Mouse (Mus musculus): Measurements from ENCODE around the gene Grin2d. TPM values are rescaled to one million over a fixed set of nuclear protein-coding genes. Genes with fewer than 3 reads are reported as not detected.
"Not testable (repeated sequence)": the region's sequence is repeated elsewhere in the genome, so short reads cannot be mapped to it uniquely, and the experiment has no call there.

Gene Grin2d
- polyA plus RNA-seq, 1 experiment, result 1.1 TPM

DNA sequence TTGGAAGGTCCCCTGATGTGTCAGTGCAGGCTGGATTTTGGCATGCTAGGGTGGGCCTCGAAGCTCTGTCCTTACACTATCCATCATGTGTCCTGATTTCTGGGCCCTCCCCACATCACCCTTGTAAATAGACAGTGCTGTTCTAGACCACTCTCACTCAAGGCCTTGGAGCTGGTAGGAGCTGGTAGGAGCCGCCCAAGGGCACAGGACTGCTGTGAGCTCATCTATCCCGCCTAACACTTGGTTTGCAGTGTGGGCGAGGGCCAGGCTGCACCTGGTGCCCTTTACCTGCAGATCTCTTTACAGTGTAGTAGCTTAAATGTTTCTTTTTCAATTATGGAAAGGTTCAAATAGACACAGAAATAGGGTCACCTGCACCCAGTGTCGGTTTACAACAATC is 36.8 kb upstream of the Grin2d start:
- Histone ChIP-seq H3K36me3 (ENCODE audit: control insufficient read depth, insufficient read depth, low read length) (no peaks in the 10 kb centered on the region), H3K27me3 (ENCODE audit: control insufficient read depth, insufficient read depth, low read length) (no peaks in the 10 kb centered on the region), H3K4me1 (replicated peaks; ENCODE audit: control insufficient read depth, insufficient read depth, low read length) (peaks cover 49% of the 10 kb centered on the region), H3K4me3 (ENCODE audit: control insufficient read depth, insufficient read depth, low read length) (no peak overlapping the region), H3K27ac (ENCODE audit: control insufficient read depth, insufficient read depth, low read length) (no peak overlapping the region)
- no peak for TF ChIP-seq POLR2A (IDR thresholded peaks at IDR 0.05; ENCODE audit: control insufficient read depth, extremely low read depth, insufficient read depth, low read length, poor library complexity)
- TF ChIP-seq CTCF (IDR thresholded peaks at IDR 0.05; ENCODE audit: borderline replicate concordance, control insufficient read depth, extremely low read depth, insufficient read depth, low read length, poor library complexity), result no peak
- no peak for DNase-seq
- 86% methylated on average over 5 of the region's 5 CpGs for WGBS

- TF ChIP-seq POLR2A (IDR thresholded peaks at IDR 0.05; ENCODE audit: control insufficient read depth, extremely low read depth, insufficient read depth, low read length, poor library complexity), result no peak
- TF ChIP-seq CTCF (IDR thresholded peaks at IDR 0.05; ENCODE audit: borderline replicate concordance, control insufficient read depth, extremely low read depth, insufficient read depth, low read length, poor library complexity), result no peak
Measured at GRCm38 (mm10) chr7:45914067-45914466, 35.9 kb upstream of the Grin2d start.

DNA sequence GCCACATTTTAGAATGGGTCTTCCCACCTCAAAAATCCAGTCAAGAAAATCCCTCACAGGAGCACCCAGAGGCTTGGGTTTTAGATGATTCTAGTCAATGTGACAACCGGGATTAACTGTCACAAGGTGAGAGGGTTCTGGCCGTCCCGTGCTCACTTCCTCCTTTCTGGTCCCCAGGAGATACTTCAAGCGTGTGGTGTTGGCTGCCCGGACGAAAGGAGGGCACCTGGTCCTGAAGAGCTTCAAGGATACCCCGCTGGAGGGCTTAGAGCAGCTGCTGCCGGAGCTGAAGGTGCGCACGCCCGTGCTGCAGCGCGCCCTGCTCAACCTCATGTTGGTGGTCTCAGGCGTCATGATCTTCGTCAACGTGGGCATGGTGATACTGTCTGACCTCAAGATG is 31.0 kb upstream of the Grin2d start:
- Histone ChIP-seq H3K4me1 (replicated peaks; ENCODE audit: control insufficient read depth, insufficient read depth, low read length) (peaks cover 3% of the 10 kb centered on the region), H3K27me3 (ENCODE audit: control insufficient read depth, insufficient read depth, low read length) (no peaks in the 10 kb centered on the region), H3K36me3 (ENCODE audit: control insufficient read depth, insufficient read depth, low read length) (no peaks in the 10 kb centered on the region), H3K27ac (ENCODE audit: control insufficient read depth, insufficient read depth, low read length) (no peak overlapping the region), H3K4me3 (ENCODE audit: control insufficient read depth, insufficient read depth, low read length) (no peak overlapping the region)
- no peak for TF ChIP-seq CTCF (IDR thresholded peaks at IDR 0.05; ENCODE audit: borderline replicate concordance, control insufficient read depth, extremely low read depth, insufficient read depth, low read length, poor library complexity)
- no peak for TF ChIP-seq POLR2A (IDR thresholded peaks at IDR 0.05; ENCODE audit: control insufficient read depth, extremely low read depth, insufficient read depth, low read length, poor library complexity)
- DNase-seq, result no peak
- 88% methylated on average over 16 of the region's 16 CpGs for WGBS

More at GRCm38 (mm10) chr7:45914067-45914466, 35.9 kb upstream of the Grin2d start:
- Histone ChIP-seq H3K27ac (ENCODE audit: control insufficient read depth, insufficient read depth, low read length) (no peak overlapping the region), H3K36me3 (ENCODE audit: control insufficient read depth, insufficient read depth, low read length) (no peaks in the 10 kb centered on the region), H3K4me3 (ENCODE audit: control insufficient read depth, insufficient read depth, low read length) (no peak overlapping the region), H3K27me3 (ENCODE audit: control insufficient read depth, insufficient read depth, low read length) (no peaks in the 10 kb centered on the region), H3K4me1 (replicated peaks; ENCODE audit: control insufficient read depth, insufficient read depth, low read length) (peaks cover 40% of the 10 kb centered on the region)
- DNase-seq, result no peak
- WGBS, result 93% methylated on average over 6 of the region's 6 CpGs

DNA sequence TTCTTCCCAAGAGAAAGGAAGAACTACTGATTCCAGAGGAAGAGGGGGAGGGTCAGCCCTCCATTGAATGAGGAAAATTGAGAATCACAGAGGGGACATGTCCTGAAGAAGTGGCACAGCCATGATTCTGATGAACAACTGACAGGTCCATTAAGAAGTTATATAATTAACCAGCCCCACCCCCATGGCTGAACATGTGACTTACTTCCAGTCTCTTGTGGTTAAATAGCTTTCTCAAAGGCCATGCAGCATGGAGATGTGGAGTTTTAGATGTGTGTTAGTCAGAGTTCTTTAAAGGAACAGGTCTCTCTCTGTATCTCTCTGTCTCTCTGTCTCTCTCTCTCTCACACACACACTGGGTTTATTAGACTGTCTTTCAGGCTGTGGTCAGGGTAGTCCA is 30.2 kb upstream of the Grin2d start:
- Histone ChIP-seq H3K4me3 (ENCODE audit: control insufficient read depth, insufficient read depth, low read length) (no peak overlapping the region), H3K27me3 (ENCODE audit: control insufficient read depth, insufficient read depth, low read length) (no peaks in the 10 kb centered on the region), H3K36me3 (ENCODE audit: control insufficient read depth, insufficient read depth, low read length) (no peaks in the 10 kb centered on the region), H3K4me1 (replicated peaks; ENCODE audit: control insufficient read depth, insufficient read depth, low read length) (no peaks in the 10 kb centered on the region), H3K27ac (ENCODE audit: control insufficient read depth, insufficient read depth, low read length) (no peak overlapping the region)
- no peak for DNase-seq
- TF ChIP-seq CTCF (IDR thresholded peaks at IDR 0.05; ENCODE audit: borderline replicate concordance, control insufficient read depth, extremely low read depth, insufficient read depth, low read length, poor library complexity) (no peak), POLR2A (IDR thresholded peaks at IDR 0.05; ENCODE audit: control insufficient read depth, extremely low read depth, insufficient read depth, low read length, poor library complexity) (no peak)

DNA sequence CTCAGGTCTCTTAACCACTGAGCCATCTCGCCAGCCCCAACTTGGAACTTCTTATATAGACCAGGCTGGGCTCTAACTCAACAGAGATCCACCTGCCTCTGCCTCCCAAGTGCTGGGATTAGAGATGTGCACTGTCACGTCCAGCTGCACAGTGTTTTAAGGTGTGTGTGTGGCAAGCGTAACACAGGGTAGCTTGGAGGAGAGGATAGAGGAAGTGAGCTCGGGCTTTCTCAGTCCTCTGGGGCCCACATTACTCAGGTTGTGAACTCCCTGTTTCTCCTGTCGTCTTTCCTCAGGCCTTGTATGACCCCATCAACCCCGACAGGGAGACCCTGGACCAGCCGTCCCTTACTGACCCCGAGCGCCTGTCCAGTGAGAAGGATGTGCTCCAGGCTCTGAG is 28.4 kb upstream of the Grin2d start:
- WGBS, result 89% methylated on average over 9 of the region's 9 CpGs
- Histone ChIP-seq H3K4me1 (replicated peaks; ENCODE audit: control insufficient read depth, insufficient read depth, low read length) (no peaks in the 10 kb centered on the region), H3K27ac (ENCODE audit: control insufficient read depth, insufficient read depth, low read length) (no peak overlapping the region), H3K36me3 (ENCODE audit: control insufficient read depth, insufficient read depth, low read length) (no peaks in the 10 kb centered on the region), H3K4me3 (ENCODE audit: control insufficient read depth, insufficient read depth, low read length) (no peak overlapping the region), H3K27me3 (ENCODE audit: control insufficient read depth, insufficient read depth, low read length) (no peaks in the 10 kb centered on the region)
- no peak for DNase-seq
- TF ChIP-seq CTCF (IDR thresholded peaks at IDR 0.05; ENCODE audit: borderline replicate concordance, control insufficient read depth, extremely low read depth, insufficient read depth, low read length, poor library complexity), result no peak
- no peak for TF ChIP-seq POLR2A (IDR thresholded peaks at IDR 0.05; ENCODE audit: control insufficient read depth, extremely low read depth, insufficient read depth, low read length, poor library complexity)

- Histone ChIP-seq H3K4me1 (replicated peaks; ENCODE audit: control insufficient read depth, insufficient read depth, low read length) (peaks cover 2% of the 10 kb centered on the region), H3K36me3 (ENCODE audit: control insufficient read depth, insufficient read depth, low read length) (no peaks in the 10 kb centered on the region), H3K27me3 (ENCODE audit: control insufficient read depth, insufficient read depth, low read length) (no peaks in the 10 kb centered on the region), H3K27ac (ENCODE audit: control insufficient read depth, insufficient read depth, low read length) (no peak overlapping the region), H3K4me3 (ENCODE audit: control insufficient read depth, insufficient read depth, low read length) (no peak overlapping the region)
- DNase-seq, result no peak
- WGBS, result 84% methylated on average over 12 of the region's 12 CpGs
- TF ChIP-seq POLR2A (IDR thresholded peaks at IDR 0.05; ENCODE audit: control insufficient read depth, extremely low read depth, insufficient read depth, low read length, poor library complexity) (no peak), CTCF (IDR thresholded peaks at IDR 0.05; ENCODE audit: borderline replicate concordance, control insufficient read depth, extremely low read depth, insufficient read depth, low read length, poor library complexity) (no peak)
Measured at GRCm38 (mm10) chr7:45902481-45903002, 24.4 kb upstream of the Grin2d start.

GRCm38 (mm10) chr7:45901562-45901961 is 23.4 kb upstream of the Grin2d start:
- H3K36me3 ChIP-seq (ENCODE audit: control insufficient read depth, insufficient read depth, low read length), result no peaks in the 10 kb centered on the region
- peaks cover 7% of the 10 kb centered on the region for H3K4me1 ChIP-seq (replicated peaks; ENCODE audit: control insufficient read depth, insufficient read depth, low read length)
- H3K4me3 ChIP-seq (ENCODE audit: control insufficient read depth, insufficient read depth, low read length), result no peak overlapping the region
- TF ChIP-seq CTCF (IDR thresholded peaks at IDR 0.05; ENCODE audit: borderline replicate concordance, control insufficient read depth, extremely low read depth, insufficient read depth, low read length, poor library complexity) (no peak), POLR2A (IDR thresholded peaks at IDR 0.05; ENCODE audit: control insufficient read depth, extremely low read depth, insufficient read depth, low read length, poor library complexity) (no peak)
- 82% methylated on average over 5 of the region's 5 CpGs for WGBS
- H3K27ac ChIP-seq (ENCODE audit: control insufficient read depth, insufficient read depth, low read length), result no peak overlapping the region
- no peaks in the 10 kb centered on the region for H3K27me3 ChIP-seq (ENCODE audit: control insufficient read depth, insufficient read depth, low read length)
- no peak for DNase-seq

DNA sequence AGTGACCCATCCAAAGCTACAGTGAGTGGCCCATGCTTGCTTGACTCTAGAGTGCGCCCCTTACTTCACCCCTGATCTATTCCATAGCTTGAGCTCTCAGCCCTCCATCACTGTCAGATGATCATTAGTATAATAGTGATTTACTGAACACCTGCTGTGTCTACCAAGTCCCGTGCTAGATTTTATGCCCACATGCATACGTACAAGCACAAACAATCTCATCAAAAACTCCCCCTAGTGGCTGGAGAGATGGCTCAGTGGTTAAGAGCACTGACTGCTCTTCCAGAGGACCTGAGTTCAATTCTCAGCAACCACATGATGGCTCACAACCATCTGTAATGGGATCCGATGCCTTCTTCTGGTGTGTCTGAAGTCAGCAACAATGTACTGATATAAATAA is 19.9 kb upstream of the Grin2d start:
- not testable (repeated sequence) for H3K4me3 ChIP-seq (ENCODE audit: control insufficient read depth, insufficient read depth, low read length); H3K36me3 ChIP-seq (ENCODE audit: control insufficient read depth, insufficient read depth, low read length); H3K27ac ChIP-seq (ENCODE audit: control insufficient read depth, insufficient read depth, low read length); H3K27me3 ChIP-seq (ENCODE audit: control insufficient read depth, insufficient read depth, low read length)
- WGBS, result 45% methylated on average over 4 of the region's 4 CpGs
- H3K4me1 ChIP-seq (replicated peaks; ENCODE audit: control insufficient read depth, insufficient read depth, low read length), result peaks cover 17% of the 10 kb centered on the region
- peak; percentile 43 for DNase-seq
